Mouse (Mus musculus) ES-E14 (cell line): ENCODE measurements around the gene Chmp2a. TPM values are rescaled to one million over a fixed set of nuclear protein-coding genes. Genes with fewer than 3 reads are reported as not detected.
A peak's percentile ranks its signal among the peaks of the same experiment; 100 is the strongest.
"Not testable (repeated sequence)": the region's sequence is repeated elsewhere in the genome, so short reads cannot be mapped to it uniquely, and the experiment has no call there.

Experiments
- DNase-seq: peaks from one replicate; pipeline ENCODE4 v3.0.0-alpha.2; 2013; ENCODE audit warnings: low read depth, low spot score
- H3K27ac ChIP-seq: 2 replicates; pipeline ENCODE4 v1.5.1; 2012; ENCODE audit warnings: low read depth, mild to moderate bottlenecking, low read length, moderate library complexity, mixed read lengths; ENCODE audit not compliant: poor library complexity, insufficient read depth, severe bottlenecking
- H3K36me3 ChIP-seq: 2 replicates; pipeline ENCODE4 v1.6.1; 2012; ENCODE audit warnings: mild to moderate bottlenecking, low read length, moderate library complexity, mixed read lengths; ENCODE audit not compliant: control insufficient read depth, poor library complexity, insufficient read depth, severe bottlenecking
- H3K4me1 ChIP-seq, 2 experiments: fragments of 150-350 bp in 1 of 2; sonication (generic) in 1 of 2; 2 replicates each; pipeline ENCODE4 v1.6.1; 2012; ENCODE audit warnings: low read length in 2 of 2, mild to moderate bottlenecking in 1 of 2, mixed read lengths in 1 of 2; ENCODE audit not compliant: control insufficient read depth in 2 of 2, insufficient read depth in 2 of 2, poor library complexity in 1 of 2
- H3K4me3 ChIP-seq, 2 experiments: fragments of 150-350 bp in 1 of 2; sonication (generic) in 1 of 2; 2 replicates each; pipeline ENCODE4 v1.5.1; 2012; ENCODE audit warnings: low read length in 2 of 2, low read depth in 1 of 2, mild to moderate bottlenecking in 1 of 2, mixed read lengths in 1 of 2; ENCODE audit not compliant: insufficient read depth in 1 of 2, poor library complexity in 1 of 2, severe bottlenecking in 1 of 2
- H3K9ac ChIP-seq: 2 replicates; pipeline ENCODE4 v1.6.1; 2012; ENCODE audit warnings: low read depth, mild to moderate bottlenecking, low read length, mixed read lengths; ENCODE audit not compliant: poor library complexity, insufficient read depth, severe bottlenecking
- H3K9me3 ChIP-seq: fragments of 150-350 bp; sonication (generic); 2 replicates; pipeline ENCODE4 v1.6.1; 2012; ENCODE audit warnings: low read depth, mild to moderate bottlenecking, low read length; ENCODE audit not compliant: control insufficient read depth, insufficient read depth
- CHD2 ChIP-seq: IDR thresholded peaks from 2 replicates; pipeline ENCODE4 v1.6.1; 2014; ENCODE audit warnings: mild to moderate bottlenecking, low read depth, low read length, inconsistent platforms
- HCFC1 ChIP-seq: IDR thresholded peaks from 2 replicates; pipeline ENCODE4 v1.6.1; 2012; ENCODE audit warnings: low read length, inconsistent platforms, borderline replicate concordance; ENCODE audit not compliant: insufficient read depth
- MAFK ChIP-seq: IDR thresholded peaks from 2 replicates; pipeline ENCODE4 v1.6.1; 2014; ENCODE audit warnings: mild to moderate bottlenecking, low read depth, low read length, inconsistent platforms; ENCODE audit not compliant: insufficient read depth
- ZC3H11A ChIP-seq: IDR thresholded peaks from 2 replicates; pipeline ENCODE4 v1.6.1; 2012; ENCODE audit warnings: low read depth, mild to moderate bottlenecking, inconsistent platforms, low read length, borderline replicate concordance
- ZNF384 ChIP-seq: IDR thresholded peaks from 2 replicates; pipeline ENCODE4 v1.6.1; 2012; ENCODE audit warnings: low read depth, low read length, inconsistent platforms
- in situ Hi-C, 2 experiments: fragments of 600-800 bp; cut with MboI; formaldehyde crosslinking; loops; one replicate each; pipeline ENCODE4 v1.15.1; 2025; ENCODE audit warnings: low sequenced_read_pairs in 2 of 2, inconsistent platforms in 1 of 2; ENCODE audit not compliant: unreplicated experiment in 2 of 2
- total RNA-seq: library from RNA; depleted of rRNA; stranded (reverse); fragments of 300-350 nt; gene quantifications from 2 replicates; pipeline ENCODE4 v1.2.3, GENCODE M21; 2012; rRNA removed

Chmp2a gene
- total RNA-seq = 103 and 143 TPM in 2 replicates

GRCm38 (mm10) chr7:13034148-13034977 lies at the start of gene Chmp2a:
TSS of gene Chmp2a (minus strand) at chr7:13034807.
- H3K9me3 ChIP-seq = no peaks in the 10 kb centered on the region
- peak within 1 kb of the TSS; percentile 95 for H3K27ac ChIP-seq
- DNase-seq = peak; percentile 97
- peaks cover 42% of the 10 kb centered on the region for H3K36me3 ChIP-seq
- peak within 1 kb of the TSS; percentile 80 for H3K9ac ChIP-seq
- H3K4me1 ChIP-seq = peaks cover 0 to 13% of the 10 kb centered on the region in 2 experiments; a peak in 2 of 4 replicates
- H3K4me3 ChIP-seq = peak within 1 kb of the TSS; percentile 58 to 71
- in situ Hi-C loops = no loop called here
- TF ChIP-seq HCFC1 (peak; percentile 64; the same call in 1 of the 2 replicates), ZNF384 (no peak), ZC3H11A (no peak), CHD2 (0 out of 2 replicates have a peak, but pooled peaks have one; percentile 44), MAFK (no peak)

- Histone ChIP-seq H3K4me3 (no peak overlapping the region), H3K9ac (no peak overlapping the region), H3K4me1 (no peaks in the 10 kb centered on the region), H3K9me3 (no peaks in the 10 kb centered on the region), H3K27ac (no peak overlapping the region), H3K36me3 (no peaks in the 10 kb centered on the region)
- no peak for DNase-seq
- in situ Hi-C loops = no loop called here
- no peak for TF ChIP-seq MAFK
- no peak; the same call in 1 of the 2 replicates for TF ChIP-seq ZC3H11A
- no peak for TF ChIP-seq CHD2
- no peak for TF ChIP-seq ZNF384
- no peak for TF ChIP-seq HCFC1
Measured at GRCm38 (mm10) chr7:13072293-13072692, 37.7 kb upstream of the Chmp2a start.

- H3K9me3 ChIP-seq, H3K36me3 ChIP-seq, H3K27ac ChIP-seq, H3K9ac ChIP-seq, in situ Hi-C loops, DNase-seq, H3K4me3 ChIP-seq, H3K4me1 ChIP-seq: not testable (repeated sequence)
- TF ChIP-seq ZC3H11A = peak; percentile 79; the same call in 1 of the 2 replicates
Measured at GRCm38 (mm10) chr7:13063399-13063798, 28.8 kb upstream of the Chmp2a start.

GRCm38 (mm10) chr7:13059536-13059935 lies 24.9 kb upstream of the Chmp2a start:
- DNase-seq = no peak
- no peaks in the 10 kb centered on the region for H3K9me3 ChIP-seq
- H3K9ac ChIP-seq = no peak overlapping the region
- H3K4me1 ChIP-seq = peaks cover 3 to 6% of the 10 kb centered on the region in 2 experiments; a peak in 3 of 4 replicates
- no peak for TF ChIP-seq ZC3H11A
- TF ChIP-seq MAFK = no peak
- TF ChIP-seq ZNF384 = no peak
- TF ChIP-seq CHD2 = no peak
- no peak for TF ChIP-seq HCFC1
- H3K27ac ChIP-seq = no peak overlapping the region
- H3K36me3 ChIP-seq = no peaks in the 10 kb centered on the region
- no peak overlapping the region for H3K4me3 ChIP-seq
- in situ Hi-C loops = no loop called here
